Comparison of ENCODE assay signal across 10 mouse cellular contexts in genomic region chr8:72137431-72137830, GRCm38 (mm10). TPM values are rescaled to one million over a fixed set of nuclear protein-coding genes. Genes with fewer than 3 reads are reported as not detected.
DNase-seq lines count a peak whose midpoint lies in the region; ATAC-seq and TF ChIP-seq lines count a peak whose summit lies in the region.
"Had no signal": no experiment of that assay in that cellular context is flagged by ENCODE, and none has a peak within 500 bp of the region (broad histone marks: within the 10 kb centered on the region; RNA-seq: fewer than 3 reads in every experiment).

No protein-coding gene starts in this region.

- no peak for TF ChIP-seq POLR2A in kidney, adult 2 months (IDR thresholded peaks at IDR 0.05; ENCODE audit: low read depth, low read length)

- no peak for TF ChIP-seq CTCF in kidney, adult 2 months (conservative IDR thresholded peaks at IDR 0.05; ENCODE audit: insufficient read depth, insufficient read length, low read depth, low read length)

- peak overlapping the region; percentile 80 for H3K4me2 ChIP-seq in kidney, embryonic 14.5 days (replicated peaks; ENCODE audit: low read depth, low read length)
- peak overlapping the region; percentile 94 for H3K4me2 ChIP-seq in forebrain, embryonic 13.5 days
- H3K4me2 ChIP-seq in limb, embryonic 13.5 days (replicated peaks): peak overlapping the region; percentile 82

- no peak overlapping the region; the same call in 1 of the 2 replicates for H3K27ac ChIP-seq in kidney, embryonic 14.5 days (ENCODE audit: low read depth, low read length)
- no peak overlapping the region for H3K27ac ChIP-seq in kidney, adult 2 months (ENCODE audit: insufficient read depth, low read depth, low read length)
- H3K27ac ChIP-seq in brown adipose tissue, adult 24 weeks (replicated peaks; ENCODE audit: low read depth, low read length): 0 out of 2 replicates have a peak overlapping the region, but pooled peaks have one; percentile 28
- H3K27ac ChIP-seq in forebrain, embryonic 13.5 days: no peak overlapping the region
- H3K27ac ChIP-seq in limb, embryonic 13.5 days: peak overlapping the region; percentile 100; the same call in 1 of the 2 replicates

- no peak for DNase-seq in kidney, adult 2 months
- DNase-seq in adrenal gland, postnatal 10 days: no peak
- no peak for DNase-seq in natural killer cell, adult 2 months (ENCODE audit: low spot score in 2 of 2)
- DNase-seq in urinary bladder, postnatal 36 days (ENCODE audit: low spot score in 2 of 2): no peak

- H3K4me3 ChIP-seq in kidney, embryonic 14.5 days (ENCODE audit: low read length): peak overlapping the region; percentile 88
- no peak overlapping the region for H3K4me3 ChIP-seq in kidney, adult 2 months (ENCODE audit: insufficient read depth, low read depth, low read length)
- no peak overlapping the region for H3K4me3 ChIP-seq in brown adipose tissue, adult 24 weeks (ENCODE audit: insufficient read depth, low read depth, low read length)
- no peak overlapping the region for H3K4me3 ChIP-seq in forebrain, embryonic 13.5 days
- H3K4me3 ChIP-seq in limb, embryonic 13.5 days: peak overlapping the region; percentile 84; the same call in 1 of the 2 replicates

- no peaks in the 10 kb centered on the region for H3K9me3 ChIP-seq in kidney, embryonic 14.5 days (ENCODE audit: control insufficient read depth, low read length)
- H3K9me3 ChIP-seq in forebrain, embryonic 13.5 days (replicated peaks): no peaks in the 10 kb centered on the region
- no peaks in the 10 kb centered on the region for H3K9me3 ChIP-seq in limb, embryonic 13.5 days

- H3K27me3 ChIP-seq in kidney, embryonic 14.5 days (ENCODE audit: control insufficient read depth, insufficient read depth, low read length): no peaks in the 10 kb centered on the region
- H3K27me3 ChIP-seq in kidney, adult 2 months (replicated peaks; ENCODE audit: control insufficient read depth, insufficient read depth, low read length): no peaks in the 10 kb centered on the region
- no peaks in the 10 kb centered on the region for H3K27me3 ChIP-seq in forebrain, embryonic 13.5 days
- H3K27me3 ChIP-seq in limb, embryonic 13.5 days: no peaks in the 10 kb centered on the region

- 0 out of 2 replicates have a peak, but pooled peaks cover 5% of the 10 kb centered on the region for H3K4me1 ChIP-seq in kidney, embryonic 14.5 days (ENCODE audit: control insufficient read depth, insufficient read depth, low read length)
- H3K4me1 ChIP-seq in kidney, adult 2 months (ENCODE audit: control insufficient read depth, insufficient read depth, low read length): no peaks in the 10 kb centered on the region; the same call in 1 of the 2 replicates
- H3K4me1 ChIP-seq in brown adipose tissue, adult 24 weeks (ENCODE audit: control insufficient read depth, insufficient read depth, insufficient read length, low read length): peaks cover 8% of the 10 kb centered on the region; the same call in 1 of the 2 replicates
- peaks cover 18% of the 10 kb centered on the region for H3K4me1 ChIP-seq in forebrain, embryonic 13.5 days
- H3K4me1 ChIP-seq in limb, embryonic 13.5 days: peaks cover 14% of the 10 kb centered on the region

- 84% methylated on average over 2 of the region's 2 CpGs for WGBS in kidney, embryonic 14.5 days
- WGBS in kidney, adult 2 months: 85% methylated on average over 2 of the region's 2 CpGs
- 95% methylated on average over 2 of the region's 2 CpGs for WGBS in forebrain, embryonic 13.5 days
- WGBS in limb, embryonic 13.5 days: 83% methylated on average over 2 of the region's 2 CpGs

- H3K9ac ChIP-seq in kidney, embryonic 14.5 days (ENCODE audit: low read depth, low read length): no peak overlapping the region
- no peak overlapping the region for H3K9ac ChIP-seq in forebrain, embryonic 13.5 days
- H3K9ac ChIP-seq in limb, embryonic 13.5 days: no peak overlapping the region

- no peak for ATAC-seq in kidney, embryonic 14.5 days (ENCODE audit: low FRiP score, low TSS enrichment)
- ATAC-seq in forebrain, embryonic 13.5 days: no peak
- ATAC-seq in limb, embryonic 13.5 days (ENCODE audit: low FRiP score, low read depth): no peak

- H3K36me3 ChIP-seq in kidney, embryonic 14.5 days (ENCODE audit: control insufficient read depth, insufficient read depth, low read length): peaks cover 43% of the 10 kb centered on the region
- no peaks in the 10 kb centered on the region for H3K36me3 ChIP-seq in kidney, adult 2 months (ENCODE audit: control insufficient read depth, insufficient read depth, low read length)
- H3K36me3 ChIP-seq in forebrain, embryonic 13.5 days (ENCODE audit: poor library complexity, severe bottlenecking): peaks cover 42% of the 10 kb centered on the region
- H3K36me3 ChIP-seq in limb, embryonic 13.5 days: peaks cover 44% of the 10 kb centered on the region

RNA-seq across cellular contexts. Expression of gene Tpm4, which starts 2.7 kb away (rescaled TPM):
- polyA plus RNA-seq in kidney, embryonic 14.5 days (2014; fragmentation: Nextera tagmentation; extraction: Ambion mirVana): 699 and 718 TPM in 2 replicates
- polyA plus RNA-seq in kidney, adult 2 months (2012; rRNA removed): 43.9 and 55.7 TPM in 2 replicates
- polyA plus RNA-seq in brown adipose tissue, adult 24 weeks (2012; ENCODE audit: insufficient read depth, insufficient read length, missing spikeins): 55.2 and 64.0 TPM in 2 replicates
- polyA plus RNA-seq in forebrain, embryonic 13.5 days (2015; fragmentation: Nextera tagmentation; extraction: Ambion mirVana): 308 and 315 TPM in 2 replicates
- polyA plus RNA-seq in limb, embryonic 13.5 days (2015; fragmentation: Nextera tagmentation; extraction: Ambion mirVana): 638 and 655 TPM in 2 replicates
- total RNA-seq in adrenal gland, postnatal 10 days (2021): 100 to 1,000 TPM; 201 to 246 TPM

RNA-seq across cellular contexts. Expression of gene Rab8a, which starts 23.6 kb away (rescaled TPM):
- polyA plus RNA-seq in kidney, embryonic 14.5 days (2014; fragmentation: Nextera tagmentation; extraction: Ambion mirVana): 88.9 and 96.1 TPM in 2 replicates
- polyA plus RNA-seq in kidney, adult 2 months (2012; rRNA removed): 112 and 148 TPM in 2 replicates
- 33.8 and 56.6 TPM in 2 replicates for polyA plus RNA-seq in brown adipose tissue, adult 24 weeks (2012; ENCODE audit: insufficient read depth, insufficient read length, missing spikeins)
- 115 and 119 TPM in 2 replicates for polyA plus RNA-seq in forebrain, embryonic 13.5 days (2015; fragmentation: Nextera tagmentation; extraction: Ambion mirVana)
- polyA plus RNA-seq in limb, embryonic 13.5 days (2015; fragmentation: Nextera tagmentation; extraction: Ambion mirVana): 121 and 125 TPM in 2 replicates
- total RNA-seq in adrenal gland, postnatal 10 days (2021): 10 to 100 TPM; 60.9 to 64.7 TPM

RNA-seq across cellular contexts. Expression of gene Olfr374, which starts 30.6 kb away (rescaled TPM):
- polyA plus RNA-seq in kidney, embryonic 14.5 days (2014; fragmentation: Nextera tagmentation; extraction: Ambion mirVana): 0.10 TPM in 1 of 2 replicates, not detected in the other
- polyA plus RNA-seq in kidney, adult 2 months (2012; rRNA removed): not detected in 2 replicates
- not detected in 2 replicates for polyA plus RNA-seq in brown adipose tissue, adult 24 weeks (2012; ENCODE audit: insufficient read depth, insufficient read length, missing spikeins)
- polyA plus RNA-seq in forebrain, embryonic 13.5 days (2015; fragmentation: Nextera tagmentation; extraction: Ambion mirVana): not detected in 2 replicates
- polyA plus RNA-seq in limb, embryonic 13.5 days (2015; fragmentation: Nextera tagmentation; extraction: Ambion mirVana): 0.09 TPM in 1 of 2 replicates, not detected in the other
- total RNA-seq in adrenal gland, postnatal 10 days (2021): not detected
- total RNA-seq: granulocyte monocyte progenitor cell, adult 5-6 weeks; liver, adult 2 months had no signal
- polyA plus RNA-seq: liver, adult 2 months had no signal

RNA-seq across cellular contexts. Expression of gene Hsh2d, which starts 52.0 kb away (rescaled TPM):
- polyA plus RNA-seq in kidney, embryonic 14.5 days (2014; fragmentation: Nextera tagmentation; extraction: Ambion mirVana): not detected in 2 replicates
- polyA plus RNA-seq in kidney, adult 2 months (2012; rRNA removed): 0.14 and 1.9 TPM in 2 replicates
- polyA plus RNA-seq in brown adipose tissue, adult 24 weeks (2012; ENCODE audit: insufficient read depth, insufficient read length, missing spikeins): not detected in 2 replicates
- not detected in 2 replicates for polyA plus RNA-seq in forebrain, embryonic 13.5 days (2015; fragmentation: Nextera tagmentation; extraction: Ambion mirVana)
- polyA plus RNA-seq in limb, embryonic 13.5 days (2015; fragmentation: Nextera tagmentation; extraction: Ambion mirVana): not detected in 2 replicates
- total RNA-seq in adrenal gland, postnatal 10 days (2021): under 1 TPM; 0.21 to 0.27 TPM

RNA-seq across cellular contexts. Expression of gene Olfr373, which starts 54.5 kb away (rescaled TPM):
- 0.04 TPM in 1 of 2 replicates, not detected in the other for polyA plus RNA-seq in kidney, embryonic 14.5 days (2014; fragmentation: Nextera tagmentation; extraction: Ambion mirVana)
- polyA plus RNA-seq in kidney, adult 2 months (2012; rRNA removed): not detected in 2 replicates
- not detected in 2 replicates for polyA plus RNA-seq in brown adipose tissue, adult 24 weeks (2012; ENCODE audit: insufficient read depth, insufficient read length, missing spikeins)
- not detected in 2 replicates for polyA plus RNA-seq in forebrain, embryonic 13.5 days (2015; fragmentation: Nextera tagmentation; extraction: Ambion mirVana)
- not detected in 2 replicates for polyA plus RNA-seq in limb, embryonic 13.5 days (2015; fragmentation: Nextera tagmentation; extraction: Ambion mirVana)
- not detected for total RNA-seq in adrenal gland, postnatal 10 days (2021)
- total RNA-seq: granulocyte monocyte progenitor cell, adult 5-6 weeks; liver, adult 2 months had no signal
- polyA plus RNA-seq: liver, adult 2 months had no signal

Comparison
In these comparisons a context has a peak if more than half of its experiments do, and no peak if none do; other contexts are left out.
1. H3K4me3 ChIP-seq: peak in kidney, embryonic 14.5 days (single experiment) and limb, embryonic 13.5 days (single experiment); none in kidney, adult 2 months (single experiment), brown adipose tissue, adult 24 weeks (single experiment) and forebrain, embryonic 13.5 days (single experiment).
2. H3K27ac ChIP-seq: peak in brown adipose tissue, adult 24 weeks (single experiment) and limb, embryonic 13.5 days (single experiment); none in kidney, embryonic 14.5 days (single experiment), kidney, adult 2 months (single experiment) and forebrain, embryonic 13.5 days (single experiment).
3. Peak in every context shown above with its lines, with median percentiles within 50 percentile points of each other: H3K4me2 ChIP-seq.